Mouse (Mus musculus) gastrocnemius, adult 2 months (tissue): ENCODE results near the gene Ror1. TPM values are rescaled to one million over a fixed set of nuclear protein-coding genes. Genes with fewer than 3 reads are reported as not detected.

Experiments
- DNase-seq: peaks from one replicate; pipeline ENCODE4 v3.0.0; 2022
- H3K27ac ChIP-seq: fragments of 200-600 bp; 2 replicates; pipeline ENCODE4 v1.8.1; 2022; ENCODE audit warnings: mild to moderate bottlenecking
- H3K4me3 ChIP-seq: fragments of 200-600 bp; 2 replicates; pipeline ENCODE4 v1.8.1; 2022; ENCODE audit warnings: mild to moderate bottlenecking, moderate library complexity
- CTCF ChIP-seq: fragments of 200-600 bp; IDR thresholded peaks from 2 replicates; pipeline ENCODE4 v1.8.1; 2022; ENCODE audit warnings: antibody characterized with exemption, mild to moderate bottlenecking, moderate library complexity
- intact Hi-C: fragments of 180-260 bp; cut with DNase I; formaldehyde crosslinking; loops from one replicate; pipeline ENCODE4 v1.15.1; 2025
- total RNA-seq, 2 experiments: library from RNA; stranded (reverse); gene quantifications; 2 replicates each; pipeline ENCODE4 v1.2.3; 2021

Ror1 gene
- total RNA-seq, 2 experiments from 2014 or later, result 0.79 to 1.5 TPM

GRCm38 (mm10) chr4:100411841-100412539 is 316.4 kb downstream of the Ror1 start:
- Histone ChIP-seq H3K4me3 (no peak overlapping the region), H3K27ac (no peak overlapping the region)
- intact Hi-C loops, result no loop called here
- DNase-seq, result no peak
- no peak for TF ChIP-seq CTCF

- H3K4me3 ChIP-seq, result no peak overlapping the region
- no peak for TF ChIP-seq CTCF
- no peak overlapping the region for H3K27ac ChIP-seq
- intact Hi-C loops, result no loop called here
- peak; percentile 29 for DNase-seq
Observed at GRCm38 (mm10) chr4:100422756-100423155, 327.2 kb downstream of the Ror1 start.

GRCm38 (mm10) chr4:100426101-100426500 is 330.5 kb downstream of the Ror1 start:
- H3K27ac ChIP-seq, result no peak overlapping the region
- H3K4me3 ChIP-seq, result no peak overlapping the region
- DNase-seq, result peak; percentile 23
- no peak for TF ChIP-seq CTCF
- intact Hi-C loops, result no loop called here

DNA sequence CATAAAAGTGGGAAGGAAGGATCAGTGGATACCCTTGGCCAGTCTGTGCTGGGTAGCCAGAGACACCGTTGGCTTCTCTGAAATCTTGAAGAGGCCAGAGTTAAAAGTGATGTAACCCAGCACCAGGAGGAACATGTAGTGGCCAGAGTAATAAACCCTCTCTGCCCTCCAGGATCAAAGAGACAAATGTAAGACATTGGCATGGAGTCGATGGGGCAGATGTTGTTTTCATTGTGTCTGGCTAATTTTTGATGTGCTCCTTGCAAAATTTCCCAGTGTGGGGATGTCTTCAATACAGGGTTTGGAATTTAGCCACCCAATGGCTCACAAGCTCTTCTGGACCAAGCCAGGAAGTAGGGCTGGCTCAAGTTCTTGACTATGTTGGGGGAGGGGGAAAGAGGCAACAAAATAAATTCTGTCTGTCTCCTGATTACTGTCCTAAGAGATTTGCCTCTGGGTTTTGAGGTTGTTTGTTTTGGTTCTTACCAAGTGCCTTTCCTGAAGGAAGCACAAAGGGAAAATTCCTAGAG is 333.8 kb downstream of the Ror1 start:
- no peak for TF ChIP-seq CTCF
- Histone ChIP-seq H3K4me3 (no peak overlapping the region), H3K27ac (peak overlapping the region; percentile 53)
- peak; percentile 34 for DNase-seq
- intact Hi-C loops, result no loop called here

GRCm38 (mm10) chr4:100435281-100436168 is 339.9 kb downstream of the Ror1 start:
- intact Hi-C loops, result no loop called here

GRCm38 (mm10) chr4:100436169-100436547 is 340.6 kb downstream of the Ror1 start:
- intact Hi-C loops, result no loop called here
- Histone ChIP-seq H3K4me3 (no peak overlapping the region), H3K27ac (no peak overlapping the region)
- no peak for TF ChIP-seq CTCF
- no peak for DNase-seq

More at GRCm38 (mm10) chr4:100435281-100436168, 339.9 kb downstream of the Ror1 start:
- TF ChIP-seq CTCF, result no peak
- H3K27ac ChIP-seq, result no peak overlapping the region
- H3K4me3 ChIP-seq, result no peak overlapping the region
- DNase-seq, result no peak

DNA sequence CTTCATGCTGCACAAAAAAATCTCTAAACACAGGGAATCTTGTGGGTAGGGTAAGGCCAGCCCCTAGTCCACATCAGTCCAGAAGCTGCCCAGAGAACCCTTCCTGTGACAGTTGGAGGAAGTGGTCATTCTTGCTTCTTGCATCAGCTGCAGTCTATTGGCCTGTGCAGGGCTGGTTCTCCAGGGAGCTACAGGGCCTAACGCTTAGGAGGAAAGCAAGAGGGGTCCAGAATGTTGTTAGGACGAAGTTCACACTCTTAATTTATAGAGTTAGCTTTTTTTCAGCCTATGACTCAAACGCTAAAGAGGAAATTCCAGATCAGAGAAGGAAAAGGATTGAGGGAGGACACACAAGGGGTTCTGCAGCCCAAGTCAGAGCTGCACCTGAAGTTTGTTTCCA is 351.3 kb downstream of the Ror1 start:
- intact Hi-C loops, result no loop called here
- no peak for TF ChIP-seq CTCF

GRCm38 (mm10) chr4:100462493-100463120 is 367.0 kb downstream of the Ror1 start:
- intact Hi-C loops, result no loop called here
- H3K4me3 ChIP-seq, result no peak overlapping the region
- no peak for TF ChIP-seq CTCF
- peak; percentile 30 for DNase-seq
- H3K27ac ChIP-seq, result peak overlapping the region; percentile 46

More for the DNA sequence above, 351.3 kb downstream of the Ror1 start:
- no peak overlapping the region for H3K27ac ChIP-seq
- no peak for DNase-seq
- H3K4me3 ChIP-seq, result no peak overlapping the region

DNA sequence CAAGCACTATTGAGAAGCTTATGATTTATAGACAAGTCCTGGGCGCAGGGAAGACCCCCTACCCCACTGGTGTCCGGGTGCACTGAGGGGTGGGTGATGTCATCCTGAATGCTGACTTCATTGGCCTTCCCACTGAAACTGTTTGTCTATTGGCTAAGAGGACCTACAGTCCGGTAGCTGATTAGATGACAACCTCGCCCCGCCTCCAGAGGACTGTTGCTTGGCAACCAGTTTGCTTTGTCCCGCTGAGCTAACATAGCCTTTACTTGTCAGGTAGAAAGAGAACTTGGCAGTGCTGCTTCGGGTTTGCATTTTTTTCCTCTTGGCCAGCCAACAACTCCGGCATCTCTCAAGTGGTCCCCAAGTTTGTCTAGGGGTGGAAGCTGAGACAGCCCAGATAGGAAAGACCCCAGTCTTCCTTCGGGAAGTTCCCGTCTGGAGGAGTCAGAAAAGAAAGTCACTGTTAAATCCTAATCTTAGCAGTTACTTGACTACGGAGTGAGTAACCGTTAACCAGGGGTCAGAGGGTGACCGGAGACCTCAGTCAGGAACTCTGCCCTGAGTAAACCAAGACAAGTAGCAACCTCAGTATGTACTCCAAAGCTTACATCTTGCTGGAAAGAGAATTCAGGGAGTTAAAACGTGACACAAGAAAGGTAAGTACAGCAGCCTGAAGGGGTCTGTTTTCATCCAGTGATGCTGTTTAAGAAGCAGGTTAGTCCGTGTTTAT is 383.2 kb downstream of the Ror1 start, which contains the start of gene Ube2u:
Gene Ube2u, plus strand, starts transcription at position 258 of the 730 bp plus-strand sequence.
- peak; percentile 24 for DNase-seq
- no peak within 1 kb of the TSS for H3K27ac ChIP-seq
- TF ChIP-seq CTCF, result no peak
- intact Hi-C loops, result no loop called here
- peak within 1 kb of the TSS; percentile 39; the same call in 1 of the 2 replicates for H3K4me3 ChIP-seq

DNA sequence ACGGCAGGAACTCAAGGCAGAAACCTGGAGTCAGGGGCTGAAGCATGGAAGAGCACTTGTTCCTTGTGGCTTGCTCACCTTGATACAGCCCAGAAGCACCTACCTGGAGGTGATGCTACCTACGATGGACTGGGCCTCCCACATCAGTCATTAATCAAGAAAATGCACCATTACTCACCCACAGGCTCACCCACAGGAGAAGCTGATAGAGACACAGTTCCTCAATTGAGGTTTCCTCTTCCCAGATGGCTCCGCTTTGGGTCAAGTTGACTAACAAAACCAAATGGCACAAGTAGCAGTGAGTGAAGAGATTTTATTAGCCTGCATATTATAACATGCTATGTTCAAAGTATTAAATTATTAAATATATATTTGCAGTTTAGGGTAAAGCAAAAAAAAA is 392.9 kb downstream of the Ror1 start:
- Histone ChIP-seq H3K4me3 (no peak overlapping the region), H3K27ac (no peak overlapping the region)
- no peak for DNase-seq
- intact Hi-C loops, result no loop called here
- TF ChIP-seq CTCF, result no peak

Other genes starting within 250 kb of the Ror1 start
- 1,000 to 10,000 TPM; 1,079 to 1,367 TPM for gene Pgm1, start 166.4 kb upstream of the Ror1 start, total RNA-seq
- 1 to 10 TPM; 3.7 to 5.1 TPM for gene Itgb3bp, start 166.0 kb upstream of the Ror1 start, total RNA-seq